Mouse (Mus musculus): ENCODE data around the gene Kmt2e.

- TF ChIP-seq CTCF (IDR thresholded peaks at IDR 0.05; ENCODE audit: low read depth) (no peak), EP300 (IDR thresholded peaks at IDR 0.05; ENCODE audit: low read depth) (no peak)
Measured at GRCm38 (mm10) chr5:23513468-23513867, 79.2 kb downstream of the Kmt2e start.
